Comparison of ENCODE assay signal across 11 mouse cellular contexts in genomic region chr12:99498978-99499694, GRCm38 (mm10).
DNase-seq lines count a peak whose midpoint lies in the region; ATAC-seq and TF ChIP-seq lines count a peak whose summit lies in the region.
"Had no signal": no experiment of that assay in that cellular context is flagged by ENCODE, and none has a peak within 500 bp of the region (broad histone marks: within the 10 kb centered on the region; RNA-seq: fewer than 3 reads in every experiment).

No protein-coding gene starts in this region.

- H3K4me1 ChIP-seq in liver, adult 2 months (ENCODE audit: control insufficient read depth, insufficient read depth, low read length) = peaks cover 10% of the 10 kb centered on the region
- H3K4me1 ChIP-seq in liver, embryonic 12.5 days = peaks cover 9% of the 10 kb centered on the region
- H3K4me1 ChIP-seq in midbrain, embryonic 13.5 days (replicated peaks) = peaks cover 18% of the 10 kb centered on the region
- no peaks in the 10 kb centered on the region for H3K4me1 ChIP-seq in kidney, embryonic 15.5 days

- no peak overlapping the region for H3K27ac ChIP-seq in liver, adult 2 months (replicated peaks; ENCODE audit: insufficient read depth, low read depth, low read length)
- H3K27ac ChIP-seq in liver, embryonic 12.5 days = no peak overlapping the region
- no peak overlapping the region; the same call in 1 of the 2 replicates for H3K27ac ChIP-seq in midbrain, embryonic 13.5 days
- H3K27ac ChIP-seq in kidney, embryonic 15.5 days = no peak overlapping the region

- intact Hi-C loops in gastrocnemius, postnatal 36 days (cut with DNase I) = no loop called here

- no peaks in the 10 kb centered on the region for H3K27me3 ChIP-seq in liver, adult 2 months (ENCODE audit: control insufficient read depth, insufficient read depth, low read length)
- H3K27me3 ChIP-seq in liver, embryonic 12.5 days (replicated peaks) = no peaks in the 10 kb centered on the region
- H3K27me3 ChIP-seq in midbrain, embryonic 13.5 days = no peaks in the 10 kb centered on the region
- no peaks in the 10 kb centered on the region for H3K27me3 ChIP-seq in kidney, embryonic 15.5 days

- no peak overlapping the region for H3K9ac ChIP-seq in liver, adult 2 months (ENCODE audit: low read depth, low read length)
- no peak overlapping the region for H3K9ac ChIP-seq in liver, embryonic 12.5 days
- H3K9ac ChIP-seq in midbrain, embryonic 13.5 days (replicated peaks) = no peak overlapping the region
- no peak overlapping the region for H3K9ac ChIP-seq in kidney, embryonic 15.5 days

- no peak overlapping the region for H3K4me3 ChIP-seq in liver, adult 2 months (ENCODE audit: insufficient read depth, low read depth, low read length)
- H3K4me3 ChIP-seq in liver, embryonic 12.5 days = no peak overlapping the region
- no peak overlapping the region for H3K4me3 ChIP-seq in midbrain, embryonic 13.5 days (replicated peaks)
- no peak overlapping the region for H3K4me3 ChIP-seq in kidney, embryonic 15.5 days (replicated peaks)

- 70% methylated on average over 9 of the region's 9 CpGs for WGBS in liver, adult 2 months
- WGBS in liver, embryonic 12.5 days (ENCODE audit: insufficient replicate concordance) = 71% methylated on average over 9 of the region's 9 CpGs
- 28% methylated on average over 9 of the region's 9 CpGs for WGBS in midbrain, embryonic 13.5 days
- WGBS in kidney, embryonic 15.5 days = 71% methylated on average over 9 of the region's 9 CpGs

- TF ChIP-seq POLR2A in liver, adult 2 months (IDR thresholded peaks at IDR 0.05; ENCODE audit: extremely low read depth, insufficient read depth, low read length) = no peak

- H3K36me3 ChIP-seq in liver, adult 2 months (ENCODE audit: control insufficient read depth, insufficient read depth, low read length) = no peaks in the 10 kb centered on the region
- H3K36me3 ChIP-seq in liver, embryonic 12.5 days = no peaks in the 10 kb centered on the region
- peaks cover under 1% of the 10 kb centered on the region; the same call in 1 of the 2 replicates for H3K36me3 ChIP-seq in midbrain, embryonic 13.5 days
- H3K36me3 ChIP-seq in kidney, embryonic 15.5 days = no peaks in the 10 kb centered on the region

- 0 out of 2 replicates have a peak, but pooled peaks cover 6% of the 10 kb centered on the region for H3K79me2 ChIP-seq in liver, adult 2 months (ENCODE audit: control insufficient read depth, insufficient read depth, low read length)

- DNase-seq in liver, adult 2 months (ENCODE audit: extremely low read depth, low read depth, low spot score) = peak; percentile 55
- peak; percentile 56 to 58 for DNase-seq in layer of hippocampus, adult 8-10 months (ENCODE audit: low spot score in 2 of 2)
- DNase-seq in right cerebral cortex, postnatal 4 days = peak; percentile 54
- DNase-seq in gastrocnemius, postnatal 36 days = no peak
- DNase-seq: cerebellum, postnatal 36 days; lung, postnatal 10 days; thymus, postnatal 36 days had no signal

- TF ChIP-seq CTCF in liver, adult 2 months (IDR thresholded peaks at IDR 0.05; ENCODE audit: low read depth, low read length) = no peak

- no peak overlapping the region for H3K4me2 ChIP-seq in liver, embryonic 12.5 days
- peak overlapping the region; percentile 41 for H3K4me2 ChIP-seq in midbrain, embryonic 13.5 days (replicated peaks)
- H3K4me2 ChIP-seq in kidney, embryonic 15.5 days = no peak overlapping the region

- no peak for ATAC-seq in liver, embryonic 12.5 days
- ATAC-seq in midbrain, embryonic 13.5 days = peak; percentile 77
- no peak for ATAC-seq in megakaryocyte, adult 5-6 weeks (ENCODE audit: poor library complexity, severe bottlenecking)
- no peak for ATAC-seq in kidney, embryonic 15.5 days (replicated peaks; ENCODE audit: low FRiP score)

- no peaks in the 10 kb centered on the region for H3K9me3 ChIP-seq in liver, embryonic 12.5 days (replicated peaks)
- H3K9me3 ChIP-seq in midbrain, embryonic 13.5 days = no peaks in the 10 kb centered on the region; the same call in 1 of the 2 replicates
- H3K9me3 ChIP-seq in kidney, embryonic 15.5 days (replicated peaks) = no peaks in the 10 kb centered on the region

Comparison
In these comparisons a context has a peak if more than half of its experiments do, and no peak if none do; other contexts are left out.
1. DNase-seq: peak in liver, adult 2 months (single experiment), layer of hippocampus, adult 8-10 months (2 of 2) and right cerebral cortex, postnatal 4 days (single experiment); none in gastrocnemius, postnatal 36 days (0 of 2).